Mouse (Mus musculus): Measurements from ENCODE around the gene Olfr1393. TPM values are rescaled to one million over a fixed set of nuclear protein-coding genes. Genes with fewer than 3 reads are reported as not detected.

Gene Olfr1393
- total RNA-seq, 1 experiment, result not detected

GRCm38 (mm10) chr11:49237532-49237931 is 40.6 kb upstream of the Olfr1393 start:
- Histone ChIP-seq H3K4me3 (ENCODE audit: insufficient read depth in 1 of 2, low read depth in 1 of 2, low read length in 2 of 2, poor library complexity in 1 of 2, severe bottlenecking in 1 of 2) (no peak overlapping the region), H3K4me1 (ENCODE audit: control insufficient read depth in 2 of 2, insufficient read depth in 2 of 2, low read length in 2 of 2, poor library complexity in 1 of 2) (no peaks in the 10 kb centered on the region), H3K27ac (ENCODE audit: insufficient read depth, low read depth, low read length, poor library complexity, severe bottlenecking) (no peak overlapping the region), H3K9ac (ENCODE audit: insufficient read depth, low read depth, low read length, poor library complexity, severe bottlenecking) (no peak overlapping the region), H3K9me3 (ENCODE audit: control insufficient read depth, insufficient read depth, low read depth, low read length) (no peaks in the 10 kb centered on the region), H3K36me3 (ENCODE audit: control insufficient read depth, insufficient read depth, low read length, poor library complexity, severe bottlenecking) (no peaks in the 10 kb centered on the region)
- no peak for TF ChIP-seq HCFC1 (IDR thresholded peaks at IDR 0.05; ENCODE audit: borderline replicate concordance, insufficient read depth, low read length)
- TF ChIP-seq MAFK (IDR thresholded peaks at IDR 0.05; ENCODE audit: insufficient read depth, low read depth, low read length), result no peak
- no peak for TF ChIP-seq ZC3H11A (IDR thresholded peaks at IDR 0.05; ENCODE audit: borderline replicate concordance, low read depth, low read length)
- TF ChIP-seq ZNF384 (IDR thresholded peaks at IDR 0.05; ENCODE audit: low read depth, low read length), result no peak
- no peak for TF ChIP-seq CHD2 (IDR thresholded peaks at IDR 0.05; ENCODE audit: low read depth, low read length)
- no peak for DNase-seq (ENCODE audit: low read depth, low spot score)
- in situ Hi-C loops (cut with MboI; ENCODE audit: low sequenced_read_pairs in 2 of 2, unreplicated experiment in 2 of 2), result no loop called here

GRCm38 (mm10) chr11:49240310-49240709 is 37.8 kb upstream of the Olfr1393 start:
- no peak overlapping the region for H3K9ac ChIP-seq (ENCODE audit: insufficient read depth, low read depth, low read length, poor library complexity, severe bottlenecking)
- no peak for DNase-seq (ENCODE audit: low read depth, low spot score)
- in situ Hi-C loops (cut with MboI; ENCODE audit: low sequenced_read_pairs in 2 of 2, unreplicated experiment in 2 of 2), result no loop called here
- no peaks in the 10 kb centered on the region for H3K36me3 ChIP-seq (ENCODE audit: control insufficient read depth, insufficient read depth, low read length, poor library complexity, severe bottlenecking)
- H3K4me3 ChIP-seq (ENCODE audit: insufficient read depth in 1 of 2, low read depth in 1 of 2, low read length in 2 of 2, poor library complexity in 1 of 2, severe bottlenecking in 1 of 2), result no peak overlapping the region
- no peak overlapping the region for H3K27ac ChIP-seq (ENCODE audit: insufficient read depth, low read depth, low read length, poor library complexity, severe bottlenecking)
- TF ChIP-seq CHD2 (IDR thresholded peaks at IDR 0.05; ENCODE audit: low read depth, low read length), result no peak
- no peak for TF ChIP-seq ZC3H11A (IDR thresholded peaks at IDR 0.05; ENCODE audit: borderline replicate concordance, low read depth, low read length)
- peaks cover 0 to 2% of the 10 kb centered on the region in 2 experiments; a peak in 1 of 4 replicates for H3K4me1 ChIP-seq (ENCODE audit: control insufficient read depth in 2 of 2, insufficient read depth in 2 of 2, low read length in 2 of 2, poor library complexity in 1 of 2)
- H3K9me3 ChIP-seq (ENCODE audit: control insufficient read depth, insufficient read depth, low read depth, low read length), result no peaks in the 10 kb centered on the region

- Histone ChIP-seq H3K9ac (ENCODE audit: insufficient read depth, low read depth, low read length, poor library complexity, severe bottlenecking) (no peak overlapping the region), H3K9me3 (ENCODE audit: control insufficient read depth, insufficient read depth, low read depth, low read length) (no peaks in the 10 kb centered on the region), H3K4me1 (ENCODE audit: control insufficient read depth in 2 of 2, insufficient read depth in 2 of 2, low read length in 2 of 2, poor library complexity in 1 of 2) (peaks cover 0 to 2% of the 10 kb centered on the region in 2 experiments; a peak in 1 of 4 replicates), H3K4me3 (ENCODE audit: insufficient read depth in 1 of 2, low read depth in 1 of 2, low read length in 2 of 2, poor library complexity in 1 of 2, severe bottlenecking in 1 of 2) (no peak overlapping the region), H3K36me3 (ENCODE audit: control insufficient read depth, insufficient read depth, low read length, poor library complexity, severe bottlenecking) (no peaks in the 10 kb centered on the region), H3K27ac (ENCODE audit: insufficient read depth, low read depth, low read length, poor library complexity, severe bottlenecking) (no peak overlapping the region)
- in situ Hi-C loops (cut with MboI; ENCODE audit: low sequenced_read_pairs in 2 of 2, unreplicated experiment in 2 of 2), result no loop called here
- DNase-seq (ENCODE audit: low read depth, low spot score), result no peak
- TF ChIP-seq MAFK (IDR thresholded peaks at IDR 0.05; ENCODE audit: insufficient read depth, low read depth, low read length) (no peak), ZNF384 (IDR thresholded peaks at IDR 0.05; ENCODE audit: low read depth, low read length) (no peak), HCFC1 (IDR thresholded peaks at IDR 0.05; ENCODE audit: borderline replicate concordance, insufficient read depth, low read length) (no peak), CHD2 (IDR thresholded peaks at IDR 0.05; ENCODE audit: low read depth, low read length) (no peak), ZC3H11A (IDR thresholded peaks at IDR 0.05; ENCODE audit: borderline replicate concordance, low read depth, low read length) (no peak)
Measured at GRCm38 (mm10) chr11:49240874-49241273, 37.2 kb upstream of the Olfr1393 start.

GRCm38 (mm10) chr11:49241471-49241870 is 36.6 kb upstream of the Olfr1393 start:
- Histone ChIP-seq H3K4me3 (ENCODE audit: insufficient read depth in 1 of 2, low read depth in 1 of 2, low read length in 2 of 2, poor library complexity in 1 of 2, severe bottlenecking in 1 of 2) (no peak overlapping the region), H3K9ac (ENCODE audit: insufficient read depth, low read depth, low read length, poor library complexity, severe bottlenecking) (no peak overlapping the region), H3K36me3 (ENCODE audit: control insufficient read depth, insufficient read depth, low read length, poor library complexity, severe bottlenecking) (no peaks in the 10 kb centered on the region), H3K27ac (ENCODE audit: insufficient read depth, low read depth, low read length, poor library complexity, severe bottlenecking) (no peak overlapping the region), H3K9me3 (ENCODE audit: control insufficient read depth, insufficient read depth, low read depth, low read length) (no peaks in the 10 kb centered on the region), H3K4me1 (ENCODE audit: control insufficient read depth in 2 of 2, insufficient read depth in 2 of 2, low read length in 2 of 2, poor library complexity in 1 of 2) (peaks cover 2% of the 10 kb centered on the region in 2 experiments; a peak in 1 of 4 replicates)
- TF ChIP-seq ZNF384 (IDR thresholded peaks at IDR 0.05; ENCODE audit: low read depth, low read length) (no peak), CHD2 (IDR thresholded peaks at IDR 0.05; ENCODE audit: low read depth, low read length) (no peak), MAFK (IDR thresholded peaks at IDR 0.05; ENCODE audit: insufficient read depth, low read depth, low read length) (no peak), HCFC1 (IDR thresholded peaks at IDR 0.05; ENCODE audit: borderline replicate concordance, insufficient read depth, low read length) (no peak), ZC3H11A (IDR thresholded peaks at IDR 0.05; ENCODE audit: borderline replicate concordance, low read depth, low read length) (no peak)
- DNase-seq (ENCODE audit: low read depth, low spot score), result no peak
- in situ Hi-C loops (cut with MboI; ENCODE audit: low sequenced_read_pairs in 2 of 2, unreplicated experiment in 2 of 2), result no loop called here
